Mouse (Mus musculus) brain, adult 2 months (tissue): ENCODE results near the gene Cyp4f14.
"Not testable (repeated sequence)": the region's sequence is repeated elsewhere in the genome, so short reads cannot be mapped to it uniquely, and the experiment has no call there.

Source experiments
- DNase-seq: peaks from one replicate; pipeline ENCODE4 v3.0.0; 2011; ENCODE audit warnings: low read depth, low spot score

The Cyp4f14 gene

DNA sequence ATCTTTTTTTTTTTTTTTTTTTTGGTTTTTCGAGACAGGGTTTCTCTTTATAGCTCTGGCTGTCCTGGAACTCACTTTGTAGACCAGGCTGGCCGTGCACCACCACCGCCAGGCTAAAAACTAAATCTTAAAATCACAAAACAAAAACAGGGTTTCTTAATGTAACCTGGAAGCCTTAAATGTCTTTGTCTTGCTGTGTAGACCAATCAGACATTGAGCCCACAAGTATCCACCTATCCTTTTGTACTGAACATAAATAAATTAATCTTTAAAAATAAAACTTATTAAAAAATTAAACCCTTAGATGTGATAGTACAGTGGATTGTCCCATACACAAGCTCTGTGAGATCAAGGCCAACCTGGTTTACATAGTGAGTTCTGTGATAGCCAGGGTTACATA is 23.2 kb downstream of the Cyp4f14 start:
- no peak for DNase-seq

DNA sequence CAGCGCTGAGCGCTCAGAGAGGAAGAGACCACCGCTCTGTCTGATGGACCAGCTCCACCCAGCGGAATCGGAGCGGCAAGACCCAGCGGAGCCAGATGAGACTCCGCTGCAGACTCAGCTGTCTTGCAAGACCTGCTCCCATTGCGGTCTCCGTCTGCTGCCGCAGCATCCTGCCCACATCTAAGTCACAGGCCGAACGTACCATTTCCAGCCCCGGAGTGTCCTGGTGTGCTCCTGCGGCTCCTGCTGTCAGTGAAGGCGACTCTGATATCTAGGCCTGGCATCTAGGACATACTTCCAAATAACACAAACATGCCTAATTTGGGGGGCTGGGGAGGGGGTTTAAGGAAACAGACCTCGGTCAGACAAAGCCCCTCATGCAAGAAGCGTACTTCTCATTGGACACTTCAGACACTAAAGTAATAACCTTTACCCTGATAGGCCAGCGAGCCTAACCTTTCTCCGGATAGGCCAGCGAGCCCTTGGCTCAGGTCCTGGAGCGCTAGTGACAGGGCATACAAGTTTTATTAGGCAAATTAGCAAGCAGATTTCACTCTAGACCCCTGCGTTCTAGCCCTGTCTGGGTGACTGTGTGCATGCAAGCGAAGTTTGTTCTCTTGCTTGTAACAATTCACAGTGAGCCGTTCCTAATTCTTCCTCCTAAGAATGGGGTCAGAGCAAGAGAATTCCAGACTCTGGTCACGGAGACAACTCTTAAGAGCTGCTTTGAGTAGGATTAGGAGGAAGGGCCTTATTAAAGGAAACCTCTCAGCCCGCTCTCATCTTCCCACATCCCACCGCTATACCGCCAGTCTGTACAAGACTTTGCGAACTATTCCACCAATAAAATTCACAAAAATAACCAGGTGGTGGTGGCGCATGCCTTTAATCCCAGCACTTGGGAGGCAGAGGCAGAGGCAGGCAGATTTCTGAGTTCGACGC is 25.6 kb downstream of the Cyp4f14 start, which contains the start of gene Zfp870:
Gene Zfp870 (minus strand): TSS at position 404 of the 942 bp plus-strand sequence.
- DNase-seq = peak; percentile 95

DNA sequence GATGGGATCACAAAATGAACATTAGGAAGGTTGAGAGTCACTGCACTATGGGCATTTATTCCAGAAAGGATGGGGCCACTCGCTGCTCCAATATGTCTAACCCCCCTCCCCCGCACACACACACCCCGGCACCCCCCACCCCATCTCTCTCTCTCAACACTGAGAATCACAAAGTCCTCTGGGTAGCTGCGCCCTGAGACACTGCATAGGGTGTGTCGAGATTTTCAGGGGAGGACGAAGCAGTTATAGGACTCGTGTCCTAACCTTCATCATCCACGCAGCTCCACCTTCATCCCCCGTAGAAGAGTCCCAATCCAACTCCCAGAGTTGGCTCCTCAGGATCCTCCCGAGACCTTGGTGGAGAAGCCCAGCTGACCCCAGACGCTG is 26.3 kb downstream of the Cyp4f14 start:
- DNase-seq = no peak

DNA sequence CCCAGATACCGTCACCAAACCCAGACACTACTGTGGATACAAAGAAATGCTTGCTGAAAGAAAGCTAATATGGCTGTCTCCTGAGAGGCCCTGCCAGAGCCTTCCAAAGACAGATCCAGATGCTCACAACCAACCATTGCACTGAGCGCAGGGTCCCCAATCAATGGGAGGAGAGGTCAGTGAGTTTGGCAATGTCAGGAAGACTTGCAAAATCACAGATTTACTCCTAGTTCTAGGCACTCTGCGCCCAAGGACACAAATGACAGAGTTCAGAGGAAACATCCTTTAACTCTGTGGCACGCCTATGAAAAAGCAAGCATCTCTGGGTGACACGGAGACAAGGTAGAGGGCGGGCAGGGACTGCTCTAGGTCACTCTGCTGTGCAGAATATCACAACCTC is 27.5 kb downstream of the Cyp4f14 start:
- DNase-seq = no peak

DNA sequence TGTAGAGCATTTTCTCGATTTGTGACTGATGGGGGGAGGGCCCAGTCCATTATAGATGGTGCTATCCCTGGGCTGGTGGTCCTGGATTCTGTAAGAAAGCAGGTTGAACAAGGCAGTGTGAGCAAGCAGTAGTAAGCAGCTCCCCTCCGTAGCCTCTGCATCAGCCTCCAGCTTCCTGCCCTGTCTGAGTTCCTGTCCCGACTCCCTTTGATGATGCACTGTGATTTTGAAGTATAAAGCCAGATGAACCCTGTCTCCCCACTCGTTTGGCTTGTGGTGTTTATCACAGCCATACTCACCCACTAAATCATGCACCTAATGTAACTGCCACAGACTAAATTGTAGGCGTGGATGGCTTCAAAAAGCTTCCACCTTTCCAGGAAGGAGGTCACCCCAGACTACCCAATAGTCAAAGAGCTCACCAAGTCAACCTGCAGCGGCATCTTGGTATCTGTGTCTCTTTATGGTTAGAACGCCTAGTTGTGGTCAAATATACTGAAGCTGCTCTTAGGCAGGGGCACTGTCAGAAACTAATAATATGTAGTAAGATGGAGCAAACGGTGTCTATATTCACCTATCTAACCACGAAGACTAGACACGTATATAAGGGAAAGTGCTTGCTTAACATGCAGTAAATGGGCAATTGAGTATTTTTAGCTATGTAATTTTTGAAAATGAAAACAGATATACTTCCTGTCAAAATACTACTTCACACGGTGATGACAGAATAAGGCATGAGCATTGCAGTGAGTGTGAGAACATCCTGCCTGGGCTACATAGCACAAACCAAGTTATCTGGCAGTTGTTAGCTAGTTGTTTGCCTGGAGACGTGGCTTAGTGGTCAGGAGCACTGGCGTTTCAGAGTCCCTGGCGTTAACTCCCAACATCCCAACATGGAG is 36.6 kb downstream of the Cyp4f14 start:
- no peak for DNase-seq

DNA sequence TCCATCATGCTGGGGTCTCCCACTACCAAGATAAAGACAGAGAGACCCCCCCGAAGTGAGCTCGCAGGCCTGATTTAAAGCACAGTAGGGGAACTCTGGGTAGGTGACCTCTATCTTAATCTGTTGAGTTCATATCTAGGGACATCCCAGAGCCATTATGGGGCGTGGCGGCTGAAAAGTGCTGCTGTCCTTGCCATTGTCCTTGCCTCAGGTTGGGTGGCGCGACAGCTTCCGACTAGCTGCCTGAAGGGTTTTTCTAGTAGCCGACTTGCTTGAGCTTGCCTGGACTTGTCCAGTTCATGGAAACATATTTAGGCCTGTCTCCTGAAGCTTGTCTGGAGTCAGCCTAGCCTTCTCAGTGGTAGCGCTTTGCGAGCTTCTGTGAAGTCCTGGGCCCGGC is 38.4 kb downstream of the Cyp4f14 start:
- no peak for DNase-seq

DNA sequence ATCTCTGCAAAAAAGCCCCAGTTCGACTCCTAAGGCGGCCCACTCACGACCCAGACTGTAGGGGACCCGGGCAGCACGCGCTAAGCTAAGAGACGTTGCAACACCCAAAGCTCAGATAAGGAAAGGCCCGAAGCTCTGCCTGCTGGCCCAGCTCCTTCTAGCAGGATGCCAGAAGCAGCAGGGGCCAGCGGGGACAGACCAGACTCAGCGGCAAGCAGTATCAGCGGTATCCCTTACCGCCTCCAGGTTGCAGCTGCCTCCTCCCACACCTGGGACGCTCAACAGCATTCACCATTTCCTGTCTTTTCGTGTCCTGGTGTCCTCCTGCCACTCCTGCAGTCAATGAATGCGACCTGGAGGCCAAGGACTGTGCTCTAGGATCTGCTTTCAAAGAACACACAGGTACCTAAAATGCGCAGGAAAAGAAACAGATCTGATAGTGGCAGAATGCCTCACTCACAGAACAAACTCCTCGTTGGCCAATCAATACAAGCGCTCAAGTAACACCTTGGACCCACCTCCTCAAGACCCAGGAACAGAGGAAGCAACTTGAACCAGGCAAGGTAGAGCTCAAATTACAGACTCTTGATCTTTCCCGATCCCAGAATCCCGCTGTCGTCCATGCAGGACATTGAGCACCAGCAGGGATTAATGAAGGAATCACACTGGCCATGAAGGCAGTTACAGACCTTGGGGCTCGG is 39.5 kb downstream of the Cyp4f14 start:
- DNase-seq = no peak

DNA sequence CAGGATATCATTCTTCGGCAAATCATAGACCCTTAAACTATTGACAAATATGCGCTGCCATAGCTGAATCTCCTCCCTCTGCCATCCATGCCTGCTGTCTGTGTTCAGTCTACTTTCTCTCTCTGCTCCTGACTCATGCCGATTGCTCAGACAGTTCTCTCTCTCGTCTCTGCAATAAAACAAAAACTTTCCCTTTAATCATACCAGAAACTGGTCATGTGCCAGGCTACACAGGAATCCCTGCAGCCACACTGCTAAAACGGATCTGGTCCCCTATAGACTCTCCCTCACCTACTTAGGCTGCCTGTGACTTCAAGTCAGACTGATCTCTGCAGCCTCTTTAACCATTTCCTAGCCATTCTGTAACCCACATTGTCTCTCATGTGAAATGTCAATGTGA is 44.4 kb downstream of the Cyp4f14 start:
- peak; percentile 9 for DNase-seq

DNA sequence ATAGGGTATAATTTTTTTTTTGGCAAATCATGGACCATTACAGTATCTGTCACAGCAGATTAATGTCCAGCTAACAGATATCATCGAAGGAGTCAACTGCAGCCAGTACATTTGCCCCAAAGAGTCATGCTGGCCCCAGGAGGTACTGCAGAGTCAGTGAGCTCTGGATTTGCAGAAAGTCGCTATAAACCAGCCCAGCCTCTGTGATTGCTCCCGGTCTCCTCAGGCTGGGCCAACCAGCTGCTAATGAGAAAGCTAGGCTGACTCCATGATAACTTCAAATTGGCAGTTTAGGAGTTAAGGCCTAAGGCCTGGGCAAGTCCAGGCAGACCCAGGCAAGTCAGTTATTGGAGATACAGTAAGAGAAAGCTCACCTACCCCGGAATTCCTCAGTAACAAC is 45.1 kb downstream of the Cyp4f14 start:
- DNase-seq = no peak

DNA sequence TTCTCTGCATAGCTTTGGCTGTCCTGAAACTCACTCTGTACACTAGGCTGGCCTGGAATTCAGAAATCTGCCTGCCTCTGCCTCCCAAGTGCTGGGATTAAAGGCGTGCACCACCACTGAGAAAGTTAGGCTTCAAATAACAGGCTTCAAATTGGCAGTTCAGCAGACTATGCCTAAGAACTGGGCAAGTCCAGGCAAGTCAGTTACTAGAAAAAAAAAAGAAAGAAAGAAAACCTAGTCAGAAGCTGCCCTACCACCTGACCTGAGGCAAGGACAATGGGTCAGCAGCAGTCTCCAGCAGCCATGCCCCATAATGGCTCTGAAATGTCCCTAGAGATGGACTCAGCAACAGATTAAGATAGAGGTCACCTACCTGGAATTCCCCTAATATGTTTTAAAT is 45.7 kb downstream of the Cyp4f14 start:
- DNase-seq = no peak

DNA sequence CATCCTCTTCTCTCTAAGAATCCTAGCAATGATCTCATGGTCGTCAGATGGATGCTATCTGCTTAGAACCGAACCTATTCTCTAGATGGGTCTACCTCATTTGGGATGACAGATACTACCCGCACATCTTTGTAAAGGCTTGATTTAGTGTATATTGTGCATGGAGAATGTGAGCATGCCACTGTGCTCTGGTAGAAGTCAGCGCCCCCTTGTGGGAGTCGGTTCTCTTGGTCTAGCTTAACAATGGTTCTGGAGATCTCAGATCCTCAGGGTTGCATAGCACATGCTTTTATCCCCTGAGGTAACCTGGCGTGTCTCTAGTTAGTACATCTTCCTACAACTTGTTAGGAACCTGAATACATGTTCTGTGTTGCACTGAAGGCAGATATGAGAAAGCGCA is 49.9 kb downstream of the Cyp4f14 start:
- DNase-seq = not testable (repeated sequence)

DNA sequence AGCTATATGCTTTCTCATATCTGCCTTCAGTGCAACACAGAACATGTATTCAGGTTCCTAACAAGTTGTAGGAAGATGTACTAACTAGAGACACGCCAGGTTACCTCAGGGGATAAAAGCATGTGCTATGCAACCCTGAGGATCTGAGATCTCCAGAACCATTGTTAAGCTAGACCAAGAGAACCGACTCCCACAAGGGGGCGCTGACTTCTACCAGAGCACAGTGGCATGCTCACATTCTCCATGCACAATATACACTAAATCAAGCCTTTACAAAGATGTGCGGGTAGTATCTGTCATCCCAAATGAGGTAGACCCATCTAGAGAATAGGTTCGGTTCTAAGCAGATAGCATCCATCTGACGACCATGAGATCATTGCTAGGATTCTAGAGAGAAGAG is 60.4 kb downstream of the Cyp4f14 start:
- DNase-seq = not testable (repeated sequence)
